Mouse (Mus musculus): Measurements from ENCODE around the gene Ankrd36. TPM values are rescaled to one million over a fixed set of nuclear protein-coding genes. Genes with fewer than 3 reads are reported as not detected.

Ankrd36 gene
- polyA plus RNA-seq, 1 experiment from 2014 or later, result not detected

DNA sequence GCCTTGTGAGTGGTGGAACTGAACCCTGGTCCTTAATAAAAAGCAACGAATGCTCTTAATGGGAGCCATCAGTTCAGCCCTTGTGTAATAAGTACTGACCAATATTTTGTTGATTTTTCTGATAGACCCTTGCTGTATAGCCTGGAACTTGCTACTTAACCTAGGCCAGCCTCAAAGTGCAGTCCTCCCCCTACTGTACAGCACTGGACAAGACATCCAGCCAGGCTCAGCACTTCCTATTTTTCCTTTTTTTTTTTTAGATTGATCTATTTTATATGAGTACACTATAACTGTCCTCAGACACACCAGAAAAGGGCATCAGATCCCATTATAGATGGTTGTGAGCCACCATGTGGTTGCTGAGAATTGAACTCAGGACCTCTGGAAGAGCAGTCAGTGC, 133.9 kb downstream of the Ankrd36 start:
- no peak for ATAC-seq (ENCODE audit: insufficient read depth, low FRiP score, low TSS enrichment)
- DNase-seq (ENCODE audit: low spot score), result no peak
- peaks cover 8% of the 10 kb centered on the region; the same call in 1 of the 2 replicates for H3K4me1 ChIP-seq (ENCODE audit: control insufficient read depth, insufficient read depth, low read length)
- H3K4me3 ChIP-seq (ENCODE audit: low read depth, low read length), result no peak overlapping the region
- H3K4me2 ChIP-seq (ENCODE audit: low read depth), result no peak overlapping the region
- H3K27ac ChIP-seq (ENCODE audit: low read depth, low read length), result no peak overlapping the region
- H3K27me3 ChIP-seq (ENCODE audit: control insufficient read depth, insufficient read depth, low read length), result no peaks in the 10 kb centered on the region
- H3K36me3 ChIP-seq (ENCODE audit: control insufficient read depth, insufficient read depth, low read length), result peaks cover 2% of the 10 kb centered on the region; the same call in 1 of the 2 replicates
- no peak overlapping the region for H3K9ac ChIP-seq (ENCODE audit: low read length)
- no peaks in the 10 kb centered on the region for H3K9me3 ChIP-seq (ENCODE audit: control insufficient read depth, low read length)
- 89% methylated on average over 1 of the region's 1 CpGs for WGBS

DNA sequence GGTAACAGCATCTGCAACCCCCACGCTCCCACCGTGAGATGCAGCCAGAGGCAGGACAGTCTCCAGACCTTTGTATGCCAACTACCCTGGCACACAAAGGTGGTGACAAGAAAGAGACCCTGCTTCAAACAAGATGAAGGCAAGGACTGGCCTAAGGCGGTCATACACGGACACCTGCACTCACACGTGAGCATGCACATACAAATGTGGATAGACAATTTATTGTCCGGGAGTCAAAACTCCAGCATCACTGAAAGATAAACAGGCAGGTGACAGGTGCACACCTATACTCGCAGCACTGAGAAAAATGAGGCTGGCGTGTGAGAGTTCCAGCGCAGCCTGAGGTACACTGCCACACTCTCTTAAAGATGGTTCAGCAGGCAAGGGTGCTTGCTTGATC, 136.5 kb downstream of the Ankrd36 start:
- H3K27me3 ChIP-seq (ENCODE audit: control insufficient read depth, insufficient read depth, low read length), result no peaks in the 10 kb centered on the region
- no peak overlapping the region for H3K27ac ChIP-seq (ENCODE audit: low read depth, low read length)
- ATAC-seq (ENCODE audit: insufficient read depth, low FRiP score, low TSS enrichment), result no peak
- no peak overlapping the region for H3K4me3 ChIP-seq (ENCODE audit: low read depth, low read length)
- no peaks in the 10 kb centered on the region for H3K9me3 ChIP-seq (ENCODE audit: control insufficient read depth, low read length)
- WGBS, result 93% methylated on average over 9 of the region's 9 CpGs
- no peak for DNase-seq (ENCODE audit: low spot score)
- H3K4me1 ChIP-seq (ENCODE audit: control insufficient read depth, insufficient read depth, low read length), result peaks cover 8% of the 10 kb centered on the region; the same call in 1 of the 2 replicates
- peaks cover 2% of the 10 kb centered on the region; the same call in 1 of the 2 replicates for H3K36me3 ChIP-seq (ENCODE audit: control insufficient read depth, insufficient read depth, low read length)
- no peak overlapping the region for H3K9ac ChIP-seq (ENCODE audit: low read length)
- no peak overlapping the region for H3K4me2 ChIP-seq (ENCODE audit: low read depth)

DNA sequence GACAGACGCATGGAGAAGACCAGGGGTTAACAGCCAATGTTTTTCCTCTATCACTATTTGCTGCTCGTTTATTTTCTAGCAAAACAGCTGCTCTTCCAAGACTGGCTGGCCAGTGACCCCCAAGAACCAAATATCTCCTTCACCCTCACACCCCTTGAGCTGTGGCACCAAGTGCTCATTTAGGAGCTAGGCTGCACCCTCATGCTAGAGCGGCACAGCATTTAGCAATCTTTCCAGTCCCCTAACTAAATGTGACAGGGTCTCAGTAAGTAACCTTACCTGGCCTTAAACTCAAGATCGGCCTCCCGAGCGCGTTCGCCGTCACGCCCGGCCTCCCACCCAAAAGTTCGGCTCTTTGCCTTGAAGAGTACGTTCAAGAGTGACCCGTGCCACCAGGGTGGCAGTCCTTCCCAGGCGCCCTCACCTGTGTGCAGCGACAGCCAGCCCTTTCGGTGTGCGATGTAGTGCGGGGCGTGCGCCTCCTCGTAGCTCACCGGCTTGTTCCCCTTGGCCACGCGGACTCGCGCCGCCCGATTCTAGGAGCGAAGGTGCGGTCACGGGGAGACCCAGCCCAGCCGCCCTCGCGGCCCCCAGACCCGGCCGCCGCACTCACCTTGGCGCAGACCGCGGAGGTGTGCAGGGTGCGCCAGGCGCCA, 137.5 kb downstream of the Ankrd36 start:
- no peak overlapping the region for H3K27ac ChIP-seq (ENCODE audit: low read depth, low read length)
- peak overlapping the region; percentile 90 for H3K4me2 ChIP-seq (ENCODE audit: low read depth)
- 2% methylated on average over 43 of the region's 43 CpGs for WGBS
- H3K9ac ChIP-seq (ENCODE audit: low read length), result peak overlapping the region; percentile 94
- H3K4me1 ChIP-seq (ENCODE audit: control insufficient read depth, insufficient read depth, low read length), result peaks cover 8% of the 10 kb centered on the region; the same call in 1 of the 2 replicates
- no peaks in the 10 kb centered on the region for H3K27me3 ChIP-seq (ENCODE audit: control insufficient read depth, insufficient read depth, low read length)
- ATAC-seq (ENCODE audit: insufficient read depth, low FRiP score, low TSS enrichment) (peak; percentile 67), DNase-seq (ENCODE audit: low spot score) (peak; percentile 25)
- no peaks in the 10 kb centered on the region for H3K9me3 ChIP-seq (ENCODE audit: control insufficient read depth, low read length)
- H3K4me3 ChIP-seq (ENCODE audit: low read depth, low read length), result peak overlapping the region; percentile 98
- H3K36me3 ChIP-seq (ENCODE audit: control insufficient read depth, insufficient read depth, low read length), result peaks cover 2% of the 10 kb centered on the region; the same call in 1 of the 2 replicates

DNA sequence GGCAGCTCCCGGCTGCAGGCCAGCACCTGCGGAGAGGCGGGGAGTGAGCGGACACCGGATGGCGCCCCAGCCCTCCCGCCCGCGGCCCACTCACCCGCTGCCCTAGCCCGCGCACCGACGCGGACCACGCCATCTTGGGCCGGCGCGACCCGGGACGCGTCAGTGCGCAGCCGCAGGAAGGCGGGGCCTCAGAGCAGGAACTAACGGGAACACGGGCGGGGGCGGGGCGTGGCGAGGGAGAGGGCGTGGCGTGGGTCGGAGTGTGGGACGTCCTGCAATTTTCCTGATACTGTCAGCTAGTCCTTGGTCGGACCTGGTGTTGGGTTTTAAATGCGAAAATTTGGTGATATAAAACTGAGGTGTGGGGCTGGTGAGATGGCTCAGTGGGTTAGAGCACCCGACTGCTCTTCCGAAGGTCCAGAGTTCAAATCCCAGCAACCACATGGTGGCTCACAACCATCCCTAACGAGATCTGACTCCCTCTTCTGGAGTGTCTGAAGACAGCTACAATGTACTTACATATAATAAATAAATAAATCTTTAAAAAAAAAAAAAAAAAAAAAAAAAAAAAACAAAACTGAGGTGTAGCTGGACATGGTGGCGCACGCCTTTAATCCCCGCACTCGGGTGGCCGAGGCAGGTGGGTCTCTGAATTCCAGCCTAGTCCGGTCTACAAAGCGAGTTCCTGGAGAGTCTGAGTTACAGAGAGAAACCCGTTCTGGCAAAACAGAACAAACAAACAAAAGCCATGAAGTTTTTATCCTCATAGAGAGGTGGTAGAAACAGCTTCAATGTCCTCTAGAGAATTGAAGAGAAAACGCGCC, 138.3 kb downstream of the Ankrd36 start:
- Histone ChIP-seq H3K9me3 (ENCODE audit: control insufficient read depth, low read length) (no peaks in the 10 kb centered on the region), H3K4me2 (ENCODE audit: low read depth) (peak overlapping the region; percentile 90), H3K4me3 (ENCODE audit: low read depth, low read length) (peak overlapping the region; percentile 98), H3K27me3 (ENCODE audit: control insufficient read depth, insufficient read depth, low read length) (no peaks in the 10 kb centered on the region), H3K36me3 (ENCODE audit: control insufficient read depth, insufficient read depth, low read length) (peaks cover 2% of the 10 kb centered on the region; the same call in 1 of the 2 replicates), H3K9ac (ENCODE audit: low read length) (peak overlapping the region; percentile 94), H3K27ac (ENCODE audit: low read depth, low read length) (no peak overlapping the region), H3K4me1 (ENCODE audit: control insufficient read depth, insufficient read depth, low read length) (peaks cover 8% of the 10 kb centered on the region; the same call in 1 of the 2 replicates)
- 20% methylated on average over 47 of the region's 50 CpGs for WGBS
- peak; percentile 92 for ATAC-seq (ENCODE audit: insufficient read depth, low FRiP score, low TSS enrichment)
- peak; percentile 94 for DNase-seq (ENCODE audit: low spot score)

DNA sequence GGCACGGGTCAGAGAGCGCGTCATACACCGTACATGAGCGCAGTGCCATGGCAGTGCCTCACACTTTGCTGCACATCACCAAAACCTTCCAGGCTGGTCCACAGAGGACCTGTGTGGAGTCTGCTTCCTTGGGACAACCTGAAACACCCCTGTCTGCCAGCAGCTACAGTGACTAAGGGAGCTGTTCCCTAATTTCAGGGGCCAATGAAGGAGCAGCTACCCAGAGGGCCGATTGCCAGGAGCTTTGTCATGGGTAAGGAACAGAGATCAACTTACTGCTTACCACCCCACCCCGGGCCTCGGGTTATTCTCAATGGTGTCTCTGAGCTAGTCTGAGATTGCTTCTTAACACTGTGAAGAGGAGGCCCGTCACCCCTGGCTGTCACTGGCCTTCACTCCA, 145.7 kb downstream of the Ankrd36 start:
- Histone ChIP-seq H3K36me3 (ENCODE audit: control insufficient read depth, insufficient read depth, low read length) (peaks cover 16% of the 10 kb centered on the region), H3K27ac (ENCODE audit: low read depth, low read length) (no peak overlapping the region), H3K4me3 (ENCODE audit: low read depth, low read length) (no peak overlapping the region), H3K4me2 (ENCODE audit: low read depth) (no peak overlapping the region), H3K4me1 (ENCODE audit: control insufficient read depth, insufficient read depth, low read length) (no peaks in the 10 kb centered on the region), H3K9me3 (ENCODE audit: control insufficient read depth, low read length) (no peaks in the 10 kb centered on the region), H3K9ac (ENCODE audit: low read length) (no peak overlapping the region), H3K27me3 (ENCODE audit: control insufficient read depth, insufficient read depth, low read length) (no peaks in the 10 kb centered on the region)
- DNase-seq (ENCODE audit: low spot score) (no peak), ATAC-seq (ENCODE audit: insufficient read depth, low FRiP score, low TSS enrichment) (no peak)
- 89% methylated on average over 9 of the region's 9 CpGs for WGBS

DNA sequence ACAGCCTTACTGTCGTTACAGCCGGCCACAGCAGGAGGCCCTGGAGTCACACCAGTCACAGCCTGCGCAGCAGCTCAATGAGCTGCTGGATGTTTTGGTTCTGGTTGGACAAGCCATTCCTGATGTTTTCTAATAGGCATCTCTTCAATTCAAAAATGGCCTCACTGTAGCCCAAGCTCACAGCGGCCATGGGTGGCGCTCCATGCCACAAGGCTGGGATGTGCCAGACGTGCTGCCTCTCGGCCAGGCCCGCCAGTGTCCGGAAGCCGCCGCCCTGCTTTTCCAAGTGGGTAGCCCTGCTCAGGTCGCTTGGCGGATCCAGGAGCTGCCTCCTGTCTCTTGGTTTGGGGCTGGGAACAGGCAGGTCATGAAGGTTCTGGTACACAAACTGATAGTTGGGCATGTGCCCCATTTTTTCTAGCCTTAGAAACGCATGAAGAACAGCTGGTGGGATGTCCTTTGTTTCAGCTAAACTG, 146.2 kb downstream of the Ankrd36 start, which contains the start of gene Mrps24:
Mrps24 (minus strand) TSS at position 51 of the 476 bp plus-strand sequence.
- WGBS, result 80% methylated on average over 14 of the region's 14 CpGs
- Histone ChIP-seq H3K4me2 (ENCODE audit: low read depth) (no peak within 1 kb of the TSS), H3K9ac (ENCODE audit: low read length) (no peak within 1 kb of the TSS), H3K4me3 (ENCODE audit: low read depth, low read length) (no peak within 1 kb of the TSS), H3K9me3 (ENCODE audit: control insufficient read depth, low read length) (no peaks in the 10 kb centered on the region), H3K36me3 (ENCODE audit: control insufficient read depth, insufficient read depth, low read length) (peaks cover 16% of the 10 kb centered on the region), H3K27ac (ENCODE audit: low read depth, low read length) (no peak within 1 kb of the TSS), H3K4me1 (ENCODE audit: control insufficient read depth, insufficient read depth, low read length) (no peaks in the 10 kb centered on the region), H3K27me3 (ENCODE audit: control insufficient read depth, insufficient read depth, low read length) (no peaks in the 10 kb centered on the region)
- DNase-seq (ENCODE audit: low spot score) (no peak), ATAC-seq (ENCODE audit: insufficient read depth, low FRiP score, low TSS enrichment) (no peak)

DNA sequence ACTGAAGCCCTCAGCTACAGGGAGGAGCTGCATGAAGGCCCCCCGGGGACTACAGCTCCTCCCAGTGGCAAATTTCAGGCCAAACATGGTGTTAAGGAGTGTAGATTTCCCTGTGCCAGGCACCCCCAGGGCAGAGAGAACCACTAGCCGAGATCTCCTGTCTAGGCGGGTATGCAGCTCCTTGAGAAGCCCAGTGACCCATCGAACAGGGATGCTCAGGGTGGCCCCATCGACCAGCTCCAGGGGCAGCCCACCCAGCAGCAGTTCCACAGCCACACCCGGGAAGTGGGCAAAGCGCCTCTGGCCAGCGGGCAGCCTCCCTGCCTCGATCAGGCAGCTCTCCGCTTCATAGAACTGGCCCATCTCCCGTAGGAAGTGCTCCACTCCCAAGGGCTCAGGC, 146.8 kb downstream of the Ankrd36 start:
- Histone ChIP-seq H3K9me3 (ENCODE audit: control insufficient read depth, low read length) (no peaks in the 10 kb centered on the region), H3K27ac (ENCODE audit: low read depth, low read length) (no peak overlapping the region), H3K36me3 (ENCODE audit: control insufficient read depth, insufficient read depth, low read length) (peaks cover 16% of the 10 kb centered on the region), H3K4me2 (ENCODE audit: low read depth) (no peak overlapping the region), H3K4me3 (ENCODE audit: low read depth, low read length) (no peak overlapping the region), H3K4me1 (ENCODE audit: control insufficient read depth, insufficient read depth, low read length) (no peaks in the 10 kb centered on the region), H3K9ac (ENCODE audit: low read length) (no peak overlapping the region), H3K27me3 (ENCODE audit: control insufficient read depth, insufficient read depth, low read length) (no peaks in the 10 kb centered on the region)
- 92% methylated on average over 11 of the region's 11 CpGs for WGBS
- DNase-seq (ENCODE audit: low spot score) (no peak), ATAC-seq (ENCODE audit: insufficient read depth, low FRiP score, low TSS enrichment) (no peak)

DNA sequence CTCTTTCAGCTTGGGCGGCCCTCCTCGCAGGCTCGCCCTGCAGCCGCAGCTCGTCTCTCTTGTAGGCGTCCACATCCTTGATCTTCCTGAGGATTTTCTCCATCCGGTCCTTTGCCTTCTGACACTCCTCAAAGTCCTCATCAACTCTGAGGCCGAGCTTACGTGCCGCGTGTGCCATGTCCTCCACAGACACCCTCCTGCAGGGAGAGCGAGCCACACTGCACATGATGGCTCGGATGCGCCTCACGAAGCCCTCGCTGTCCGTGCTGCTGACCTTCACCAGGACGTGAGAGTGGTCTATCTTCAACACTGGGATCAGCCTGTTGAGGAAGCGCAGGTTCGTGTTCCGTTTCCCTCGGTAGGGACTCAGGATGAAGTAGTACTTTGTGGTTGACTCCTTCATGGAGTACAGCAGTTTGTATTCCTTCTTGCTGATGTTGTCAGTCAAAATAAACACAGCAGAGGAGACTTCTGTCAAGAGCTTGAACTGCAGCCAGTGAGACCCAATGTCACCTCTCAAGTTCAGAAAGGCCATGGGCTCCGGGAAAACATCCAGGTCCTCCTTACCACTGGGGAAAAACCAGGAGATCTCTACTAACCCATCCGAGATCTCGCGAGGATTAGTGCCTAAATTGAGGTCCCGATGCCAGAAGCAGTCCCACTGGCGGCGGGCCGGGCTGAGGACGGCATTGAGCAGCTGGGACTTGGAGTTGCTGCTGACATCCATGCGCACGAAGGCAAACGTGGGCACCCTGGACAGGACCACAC, 147.6 kb downstream of the Ankrd36 start:
- H3K36me3 ChIP-seq (ENCODE audit: control insufficient read depth, insufficient read depth, low read length), result peaks cover 16% of the 10 kb centered on the region

More for the DNA sequence above, 147.6 kb downstream of the Ankrd36 start:
- Histone ChIP-seq H3K27ac (ENCODE audit: low read depth, low read length) (no peak overlapping the region), H3K4me3 (ENCODE audit: low read depth, low read length) (no peak overlapping the region), H3K9ac (ENCODE audit: low read length) (no peak overlapping the region), H3K4me2 (ENCODE audit: low read depth) (no peak overlapping the region), H3K4me1 (ENCODE audit: control insufficient read depth, insufficient read depth, low read length) (no peaks in the 10 kb centered on the region), H3K27me3 (ENCODE audit: control insufficient read depth, insufficient read depth, low read length) (no peaks in the 10 kb centered on the region), H3K9me3 (ENCODE audit: control insufficient read depth, low read length) (no peaks in the 10 kb centered on the region)
- ATAC-seq (ENCODE audit: insufficient read depth, low FRiP score, low TSS enrichment), result no peak
- WGBS, result 94% methylated on average over 34 of the region's 34 CpGs
- no peak for DNase-seq (ENCODE audit: low spot score)

Measured in neural tube, embryonic 11.5 days (tissue).